Mouse (Mus musculus): ENCODE data around the gene Psmb3. TPM values are rescaled to one million over a fixed set of nuclear protein-coding genes. Genes with fewer than 3 reads are reported as not detected.
A peak's percentile ranks its signal among the peaks of the same experiment; 100 is the strongest.

The Psmb3 gene
- polyA plus RNA-seq, 1 experiment from 2014 or later: 514 TPM

GRCm38 (mm10) chr11:97663528-97664338, 39.5 kb upstream of the Psmb3 start:
- peak overlapping the region; percentile 89 for H3K4me2 ChIP-seq
- peak overlapping the region; percentile 88 for H3K4me3 ChIP-seq (ENCODE audit: low read depth, low read length)
- H3K27ac ChIP-seq (ENCODE audit: low read depth): peak overlapping the region; percentile 91
- H3K27me3 ChIP-seq (ENCODE audit: insufficient read depth, low read length): peaks cover 17% of the 10 kb centered on the region
- H3K36me3 ChIP-seq (ENCODE audit: insufficient read depth): peaks cover 26% of the 10 kb centered on the region
- peak; percentile 68 for DNase-seq
- WGBS: 1% methylated on average over 39 of the region's 57 CpGs
- peaks cover 26% of the 10 kb centered on the region for H3K4me1 ChIP-seq (ENCODE audit: insufficient read depth)
- H3K9me3 ChIP-seq (ENCODE audit: low read depth, low read length): no peaks in the 10 kb centered on the region
- no peak for TF ChIP-seq CTCF (IDR thresholded peaks at IDR 0.05; ENCODE audit: low read depth)
- peak overlapping the region; percentile 76 for H3K9ac ChIP-seq
- 0 out of 2 replicates have a peak, but pooled peaks have one; percentile 9 for ATAC-seq (ENCODE audit: insufficient read depth)

DNA sequence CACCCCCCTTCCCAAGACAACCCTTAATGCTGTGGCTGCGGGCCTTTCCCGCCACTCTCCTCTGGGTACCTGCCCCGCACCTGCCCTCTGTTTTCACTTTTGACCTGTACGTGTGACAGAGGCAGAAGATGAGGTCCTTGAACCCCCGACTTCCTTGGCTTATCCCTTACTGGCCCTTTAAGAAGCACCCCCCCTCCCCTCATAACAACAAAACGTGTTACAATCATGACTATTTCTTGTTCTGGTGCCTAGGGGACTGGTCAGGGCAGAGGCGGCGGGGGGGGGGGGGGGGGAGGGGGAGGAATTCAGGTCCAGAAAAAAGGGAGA, 38.9 kb upstream of the Psmb3 start:
- WGBS: under 1% methylated on average over 7 of the region's 8 CpGs
- DNase-seq (no peak), ATAC-seq (ENCODE audit: insufficient read depth) (no peak)
- peak overlapping the region; percentile 89 for H3K4me2 ChIP-seq
- TF ChIP-seq CTCF (IDR thresholded peaks at IDR 0.05; ENCODE audit: low read depth): no peak
- peak overlapping the region; percentile 88 for H3K4me3 ChIP-seq (ENCODE audit: low read depth, low read length)
- H3K4me1 ChIP-seq (ENCODE audit: insufficient read depth): peaks cover 25% of the 10 kb centered on the region
- H3K27ac ChIP-seq (ENCODE audit: low read depth): peak overlapping the region; percentile 91
- H3K27me3 ChIP-seq (ENCODE audit: insufficient read depth, low read length): peaks cover 17% of the 10 kb centered on the region
- H3K9me3 ChIP-seq (ENCODE audit: low read depth, low read length): no peaks in the 10 kb centered on the region
- peak overlapping the region; percentile 76 for H3K9ac ChIP-seq
- peaks cover 32% of the 10 kb centered on the region for H3K36me3 ChIP-seq (ENCODE audit: insufficient read depth)

- Histone ChIP-seq H3K36me3 (ENCODE audit: insufficient read depth) (peaks cover 37% of the 10 kb centered on the region), H3K4me1 (ENCODE audit: insufficient read depth) (peaks cover 27% of the 10 kb centered on the region), H3K27ac (ENCODE audit: low read depth) (no peak overlapping the region), H3K27me3 (ENCODE audit: insufficient read depth, low read length) (peaks cover 17% of the 10 kb centered on the region), H3K9me3 (ENCODE audit: low read depth, low read length) (no peaks in the 10 kb centered on the region), H3K4me3 (ENCODE audit: low read depth, low read length) (peak overlapping the region; percentile 88), H3K9ac (no peak overlapping the region; the same call in 1 of the 2 replicates), H3K4me2 (peak overlapping the region; percentile 89)
- DNase-seq (peak; percentile 35), ATAC-seq (ENCODE audit: insufficient read depth) (no peak)
- peak; percentile 31 for TF ChIP-seq CTCF (IDR thresholded peaks at IDR 0.05; ENCODE audit: low read depth)
- 35% methylated on average over 6 of the region's 6 CpGs for WGBS
Observed at GRCm38 (mm10) chr11:97664771-97665240, 38.4 kb upstream of the Psmb3 start.

DNA sequence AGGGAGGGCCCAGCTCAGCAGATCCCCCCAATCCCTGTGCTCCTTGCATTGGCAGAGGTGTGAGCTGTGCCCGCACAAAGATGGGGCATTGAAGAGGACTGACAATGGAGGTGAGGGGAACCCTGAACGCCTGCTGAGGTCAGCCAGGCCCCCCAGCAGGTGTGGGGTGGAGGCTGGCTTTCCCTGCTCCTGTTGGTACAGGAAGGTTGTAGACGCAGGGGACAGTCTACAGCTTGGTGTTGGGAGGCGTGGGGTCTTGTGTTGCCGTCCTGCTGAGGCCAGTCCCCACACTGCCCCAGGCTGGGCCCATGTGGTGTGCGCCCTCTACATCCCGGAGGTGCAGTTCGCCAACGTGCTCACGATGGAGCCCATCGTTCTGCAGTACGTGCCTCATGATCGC, 37.8 kb upstream of the Psmb3 start:
- H3K27me3 ChIP-seq (ENCODE audit: insufficient read depth, low read length): peaks cover 17% of the 10 kb centered on the region
- peak overlapping the region; percentile 89; the same call in 1 of the 2 replicates for H3K4me2 ChIP-seq
- WGBS: 93% methylated on average over 13 of the region's 13 CpGs
- TF ChIP-seq CTCF (IDR thresholded peaks at IDR 0.05; ENCODE audit: low read depth): no peak
- DNase-seq (no peak), ATAC-seq (ENCODE audit: insufficient read depth) (no peak)
- no peak overlapping the region for H3K9ac ChIP-seq
- peak overlapping the region; percentile 88; the same call in 1 of the 2 replicates for H3K4me3 ChIP-seq (ENCODE audit: low read depth, low read length)
- H3K27ac ChIP-seq (ENCODE audit: low read depth): no peak overlapping the region
- no peaks in the 10 kb centered on the region for H3K9me3 ChIP-seq (ENCODE audit: low read depth, low read length)
- peaks cover 43% of the 10 kb centered on the region for H3K36me3 ChIP-seq (ENCODE audit: insufficient read depth)
- H3K4me1 ChIP-seq (ENCODE audit: insufficient read depth): peaks cover 33% of the 10 kb centered on the region

DNA sequence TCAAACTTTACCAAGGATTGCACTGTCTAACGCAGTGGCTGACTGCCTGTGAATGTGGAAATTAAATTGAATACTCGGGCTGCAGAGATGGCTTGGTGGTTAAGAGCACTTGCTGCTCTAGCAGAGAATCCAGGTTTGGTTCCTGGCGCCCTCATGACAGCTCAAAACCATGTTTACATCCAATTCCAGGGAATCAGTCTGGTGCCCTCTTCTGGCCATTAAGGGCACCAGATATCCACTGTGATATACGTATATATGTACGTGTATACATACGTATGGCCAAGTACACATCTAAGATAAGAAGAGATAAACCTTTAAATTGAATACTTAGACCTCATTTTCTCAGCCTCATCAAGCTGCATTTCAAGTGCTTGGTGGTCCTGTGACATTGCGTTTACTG, 37.0 kb upstream of the Psmb3 start:
- Histone ChIP-seq H3K9me3 (ENCODE audit: low read depth, low read length) (no peaks in the 10 kb centered on the region), H3K36me3 (ENCODE audit: insufficient read depth) (peaks cover 50% of the 10 kb centered on the region), H3K27me3 (ENCODE audit: insufficient read depth, low read length) (peaks cover 13% of the 10 kb centered on the region), H3K27ac (ENCODE audit: low read depth) (no peak overlapping the region), H3K9ac (no peak overlapping the region), H3K4me3 (ENCODE audit: low read depth, low read length) (no peak overlapping the region), H3K4me1 (ENCODE audit: insufficient read depth) (peaks cover 26% of the 10 kb centered on the region), H3K4me2 (no peak overlapping the region)
- ATAC-seq (ENCODE audit: insufficient read depth) (no peak), DNase-seq (peak; percentile 40)
- WGBS: 82% methylated on average over 7 of the region's 7 CpGs
- peak; percentile 51 for TF ChIP-seq CTCF (IDR thresholded peaks at IDR 0.05; ENCODE audit: low read depth)

DNA sequence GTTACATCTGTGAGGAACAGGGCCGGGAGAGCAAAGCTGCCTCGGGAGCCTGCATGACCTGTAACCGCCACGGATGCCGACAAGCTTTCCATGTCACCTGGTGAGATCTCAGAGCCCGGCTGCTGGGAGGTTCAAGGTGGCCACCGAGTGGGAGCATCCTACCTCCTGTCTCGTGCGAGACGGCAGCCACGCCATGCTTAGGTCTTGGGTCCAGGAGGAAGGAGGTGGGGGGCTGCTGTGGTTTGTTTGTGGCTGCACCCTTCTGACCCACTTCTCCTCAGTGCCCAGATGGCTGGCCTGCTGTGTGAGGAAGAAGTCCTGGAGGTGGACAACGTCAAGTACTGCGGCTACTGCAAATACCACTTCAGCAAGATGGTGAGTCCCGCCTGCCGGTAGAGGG, 36.4 kb upstream of the Psmb3 start:
- no peak for TF ChIP-seq CTCF (IDR thresholded peaks at IDR 0.05; ENCODE audit: low read depth)
- Histone ChIP-seq H3K27me3 (ENCODE audit: insufficient read depth, low read length) (peaks cover 7% of the 10 kb centered on the region), H3K9ac (no peak overlapping the region), H3K4me1 (ENCODE audit: insufficient read depth) (peaks cover 21% of the 10 kb centered on the region), H3K9me3 (ENCODE audit: low read depth, low read length) (no peaks in the 10 kb centered on the region), H3K36me3 (ENCODE audit: insufficient read depth) (peaks cover 56% of the 10 kb centered on the region), H3K27ac (ENCODE audit: low read depth) (no peak overlapping the region), H3K4me2 (no peak overlapping the region), H3K4me3 (ENCODE audit: low read depth, low read length) (no peak overlapping the region)
- WGBS: 82% methylated on average over 15 of the region's 15 CpGs
- DNase-seq (no peak), ATAC-seq (ENCODE audit: insufficient read depth) (no peak)

DNA sequence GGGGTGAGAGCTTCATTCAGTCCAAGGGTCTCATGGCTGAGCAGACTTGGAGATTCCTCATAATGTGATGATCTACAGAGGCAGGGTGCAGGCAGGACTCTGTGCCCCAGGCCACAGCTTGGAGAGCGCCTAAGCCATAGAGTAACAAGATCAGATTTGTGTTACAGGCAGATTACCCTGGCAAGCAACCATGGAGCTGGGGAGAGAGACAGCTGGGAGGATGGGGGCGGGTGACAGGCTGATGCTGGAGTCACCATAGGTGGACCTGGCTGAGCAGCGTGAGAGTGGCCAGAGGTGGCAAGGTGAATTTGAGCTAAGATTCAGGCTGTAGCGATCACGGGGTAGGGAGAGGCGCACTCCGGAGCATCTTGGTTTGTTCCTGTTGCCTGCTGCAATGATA, 35.0 kb upstream of the Psmb3 start:
- ATAC-seq (ENCODE audit: insufficient read depth): no peak
- peaks cover 18% of the 10 kb centered on the region for H3K4me1 ChIP-seq (ENCODE audit: insufficient read depth)

More for the DNA sequence above, 35.0 kb upstream of the Psmb3 start:
- TF ChIP-seq CTCF (IDR thresholded peaks at IDR 0.05; ENCODE audit: low read depth): no peak
- Histone ChIP-seq H3K4me2 (no peak overlapping the region), H3K27me3 (ENCODE audit: insufficient read depth, low read length) (no peaks in the 10 kb centered on the region), H3K9ac (no peak overlapping the region), H3K27ac (ENCODE audit: low read depth) (no peak overlapping the region), H3K9me3 (ENCODE audit: low read depth, low read length) (no peaks in the 10 kb centered on the region), H3K36me3 (ENCODE audit: insufficient read depth) (peaks cover 70% of the 10 kb centered on the region), H3K4me3 (ENCODE audit: low read depth, low read length) (no peak overlapping the region)
- no peak for DNase-seq
- WGBS: 90% methylated on average over 7 of the region's 7 CpGs
